Mouse (Mus musculus): Measurements from ENCODE around the gene Dpy30. TPM values are rescaled to one million over a fixed set of nuclear protein-coding genes. Genes with fewer than 3 reads are reported as not detected.

The Dpy30 gene
- polyA plus RNA-seq, 1 experiment from 2014 or later: 269 TPM

- H3K4me2 ChIP-seq: no peak overlapping the region
- H3K36me3 ChIP-seq (replicated peaks): 0 out of 2 replicates have a peak, but pooled peaks cover 9% of the 10 kb centered on the region
- no peak for ATAC-seq (ENCODE audit: low FRiP score)
- no peak overlapping the region for H3K4me3 ChIP-seq (replicated peaks)
- H3K27ac ChIP-seq: no peak overlapping the region
- no peaks in the 10 kb centered on the region for H3K27me3 ChIP-seq
- WGBS: 93% methylated on average over 3 of the region's 3 CpGs
- H3K9ac ChIP-seq: no peak overlapping the region
- H3K4me1 ChIP-seq: peaks cover 2% of the 10 kb centered on the region; the same call in 1 of the 2 replicates
- H3K9me3 ChIP-seq: no peaks in the 10 kb centered on the region
These were observed 52.0 kb downstream of the Dpy30 start for GRCm38 (mm10) chr17:74271541-74272268.

DNA sequence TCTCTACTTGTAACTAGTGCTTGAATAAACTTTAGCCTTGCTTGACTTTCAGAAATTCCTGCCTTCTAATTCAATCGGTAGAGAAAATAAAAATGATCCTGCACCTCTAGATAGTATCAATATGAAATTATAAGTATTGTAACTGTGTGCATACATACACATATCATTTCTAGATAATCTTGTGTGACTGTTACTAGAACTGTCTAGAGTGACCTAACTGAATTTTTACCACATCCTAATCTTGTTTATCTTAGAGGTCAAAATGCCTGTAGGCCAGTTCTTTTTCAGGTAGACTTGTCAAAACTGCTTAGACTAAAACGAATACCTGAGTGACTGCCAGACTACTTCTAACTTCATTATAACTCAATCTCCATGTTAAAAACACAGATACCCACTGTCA lies 53.5 kb downstream of the Dpy30 start:
- Histone ChIP-seq H3K9me3 (no peaks in the 10 kb centered on the region), H3K9ac (no peak overlapping the region), H3K36me3 (replicated peaks) (0 out of 2 replicates have a peak, but pooled peaks cover 5% of the 10 kb centered on the region), H3K27ac (no peak overlapping the region), H3K4me3 (replicated peaks) (no peak overlapping the region), H3K4me2 (no peak overlapping the region), H3K27me3 (no peaks in the 10 kb centered on the region), H3K4me1 (peaks cover 10% of the 10 kb centered on the region)
- 89% methylated on average over 2 of the region's 2 CpGs for WGBS
- ATAC-seq (ENCODE audit: low FRiP score): no peak

DNA sequence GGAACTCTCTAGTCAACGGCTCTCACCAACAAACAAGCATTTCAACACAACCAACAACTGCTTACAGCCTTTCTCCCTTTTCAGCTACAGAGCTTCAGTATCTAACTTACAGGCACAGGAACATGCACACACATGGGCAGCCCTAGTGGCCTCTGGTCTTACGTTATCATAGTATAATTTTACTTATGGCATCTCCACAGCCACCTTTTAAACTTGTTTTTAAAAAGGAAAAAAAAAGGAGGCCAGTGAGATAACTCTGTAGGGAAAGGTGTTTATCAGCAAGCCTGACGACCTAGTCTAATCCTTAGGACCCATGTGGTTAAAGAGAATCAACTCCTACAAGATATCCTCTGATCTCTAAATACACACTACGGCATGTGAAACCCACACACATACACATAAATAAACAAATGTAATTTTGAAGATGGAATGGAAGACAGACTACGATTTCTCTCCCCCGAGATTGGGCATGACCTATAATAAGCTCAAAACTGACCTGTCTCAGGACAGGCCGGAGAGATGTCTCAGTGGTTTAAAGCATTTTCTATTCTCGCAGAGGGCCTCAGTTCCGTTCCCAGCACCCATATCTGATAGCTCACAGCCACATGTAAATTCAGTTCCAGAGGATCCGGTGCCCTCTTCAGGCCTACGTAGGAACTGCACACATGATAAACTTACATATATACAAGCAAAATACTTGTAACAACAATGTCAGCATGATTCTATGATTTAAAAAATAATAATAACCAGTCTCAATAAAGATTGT lies 56.1 kb downstream of the Dpy30 start:
- no peak overlapping the region for H3K4me2 ChIP-seq
- no peak for ATAC-seq (ENCODE audit: low FRiP score)
- 94% methylated on average over 11 of the region's 11 CpGs for WGBS

DNA sequence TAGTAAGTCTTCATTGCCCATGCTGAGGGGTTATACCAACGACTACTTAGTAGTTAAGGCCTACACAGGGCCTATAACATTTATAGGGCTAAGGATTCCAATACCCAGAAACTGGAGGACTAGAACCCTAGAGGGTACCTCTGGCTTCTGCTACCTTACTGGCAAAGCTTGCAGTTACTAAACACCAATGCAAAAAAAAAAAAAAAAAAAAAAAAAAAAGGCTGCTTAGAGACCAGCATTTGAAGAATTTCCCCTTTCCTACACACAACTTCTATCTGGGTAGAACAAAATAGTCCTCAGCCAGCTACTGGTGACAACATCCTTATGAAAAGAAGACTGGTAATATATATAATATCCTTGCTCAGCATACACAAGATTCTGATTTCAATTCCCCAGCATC lies 58.1 kb downstream of the Dpy30 start:
- peaks cover 20% of the 10 kb centered on the region for H3K4me1 ChIP-seq
- no peaks in the 10 kb centered on the region for H3K27me3 ChIP-seq
- no peak overlapping the region for H3K9ac ChIP-seq
- H3K36me3 ChIP-seq (replicated peaks): no peaks in the 10 kb centered on the region
- no peak overlapping the region; the same call in 1 of the 2 replicates for H3K4me2 ChIP-seq
- ATAC-seq (ENCODE audit: low FRiP score): no peak
- H3K9me3 ChIP-seq: no peaks in the 10 kb centered on the region
- 61% methylated on average over 1 of the region's 1 CpGs for WGBS
- H3K4me3 ChIP-seq (replicated peaks): no peak overlapping the region
- peak overlapping the region; percentile 77; the same call in 1 of the 2 replicates for H3K27ac ChIP-seq

More for the DNA sequence above, 56.1 kb downstream of the Dpy30 start:
- peaks cover 20% of the 10 kb centered on the region for H3K4me1 ChIP-seq
- H3K9ac ChIP-seq: no peak overlapping the region
- no peaks in the 10 kb centered on the region for H3K9me3 ChIP-seq
- no peak overlapping the region for H3K4me3 ChIP-seq (replicated peaks)
- H3K36me3 ChIP-seq (replicated peaks): no peaks in the 10 kb centered on the region
- H3K27ac ChIP-seq: no peak overlapping the region
- H3K27me3 ChIP-seq: no peaks in the 10 kb centered on the region

GRCm38 (mm10) chr17:74265156-74265505 lies 58.6 kb downstream of the Dpy30 start:
- ATAC-seq (ENCODE audit: low FRiP score): peak; percentile 69
- Histone ChIP-seq H3K4me1 (peaks cover 20% of the 10 kb centered on the region), H3K9ac (no peak overlapping the region), H3K4me2 (peak overlapping the region; percentile 8; the same call in 1 of the 2 replicates), H3K27me3 (no peaks in the 10 kb centered on the region), H3K4me3 (replicated peaks) (no peak overlapping the region), H3K27ac (peak overlapping the region; percentile 77), H3K36me3 (replicated peaks) (no peaks in the 10 kb centered on the region), H3K9me3 (no peaks in the 10 kb centered on the region)
- 10% methylated on average over 5 of the region's 5 CpGs for WGBS

DNA sequence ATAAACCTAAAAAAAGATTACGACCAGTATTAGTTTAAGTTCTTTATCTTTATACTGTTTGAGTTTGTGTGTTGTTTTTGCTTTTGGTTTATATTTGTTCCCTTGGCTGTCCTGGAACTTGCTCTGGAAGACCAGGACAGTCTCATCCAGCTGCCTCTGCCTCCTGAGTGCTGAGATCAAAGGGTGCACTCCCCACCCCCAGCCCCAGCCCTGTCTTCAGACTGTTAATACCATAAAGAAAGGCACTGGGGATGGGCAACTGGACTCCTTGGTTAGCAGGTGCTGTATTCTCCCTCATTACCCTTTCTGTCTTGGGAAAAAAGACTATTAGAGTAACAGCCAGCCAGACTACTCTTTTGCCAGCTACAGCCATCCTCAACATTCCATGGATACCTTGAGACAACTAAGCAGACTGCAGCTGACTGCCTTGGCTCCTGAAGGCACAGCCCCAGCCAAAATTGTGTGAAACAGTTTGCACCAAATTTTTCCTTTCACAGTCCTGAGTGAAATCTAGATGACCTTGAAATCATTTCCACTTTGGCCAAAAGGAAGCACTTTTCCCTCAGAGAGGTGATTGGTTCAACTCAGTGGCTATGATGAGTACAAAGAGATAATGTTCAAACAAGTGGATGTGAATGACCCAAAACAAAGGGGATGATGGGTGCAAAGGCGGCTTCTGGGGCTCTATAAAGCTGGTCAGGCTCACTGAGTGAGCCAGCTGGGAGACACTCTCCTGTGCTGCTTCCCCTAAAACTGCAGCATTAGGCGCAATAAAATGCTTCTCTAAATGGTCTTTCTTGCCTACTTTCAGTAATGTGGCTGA lies 59.2 kb downstream of the Dpy30 start:
- peak overlapping the region; percentile 8; the same call in 1 of the 2 replicates for H3K4me2 ChIP-seq
- no peak overlapping the region for H3K9ac ChIP-seq
- ATAC-seq (ENCODE audit: low FRiP score): peak; percentile 30; the same call in 1 of the 2 replicates
- no peak overlapping the region for H3K4me3 ChIP-seq (replicated peaks)
- no peaks in the 10 kb centered on the region for H3K36me3 ChIP-seq (replicated peaks)
- H3K4me1 ChIP-seq: peaks cover 20% of the 10 kb centered on the region
- peak overlapping the region; percentile 77 for H3K27ac ChIP-seq
- WGBS: 58% methylated on average over 3 of the region's 3 CpGs
- no peaks in the 10 kb centered on the region for H3K27me3 ChIP-seq
- no peaks in the 10 kb centered on the region for H3K9me3 ChIP-seq

- Histone ChIP-seq H3K4me3 (replicated peaks) (no peak overlapping the region), H3K4me1 (peaks cover 20% of the 10 kb centered on the region), H3K4me2 (no peak overlapping the region), H3K9ac (no peak overlapping the region), H3K36me3 (replicated peaks) (0 out of 2 replicates have a peak, but pooled peaks cover 5% of the 10 kb centered on the region), H3K27me3 (no peaks in the 10 kb centered on the region), H3K27ac (no peak overlapping the region), H3K9me3 (no peaks in the 10 kb centered on the region)
- no peak for ATAC-seq (ENCODE audit: low FRiP score)
- WGBS: 93% methylated on average over 3 of the region's 3 CpGs
These were observed 61.3 kb downstream of the Dpy30 start for GRCm38 (mm10) chr17:74262415-74262814.

Other genes with a start within 250 kb of the Dpy30 start
- gene Memo1, start 28.4 kb downstream of the Dpy30 start, polyA plus RNA-seq (2016; fragmentation: Nextera tagmentation; extraction: Ambion mirVana): 71.1 and 77.4 TPM in 2 replicates
- gene Spast, start 15.0 kb upstream of the Dpy30 start, polyA plus RNA-seq (2016; fragmentation: Nextera tagmentation; extraction: Ambion mirVana): 28.5 and 39.7 TPM in 2 replicates
- gene Slc30a6, start 71.7 kb upstream of the Dpy30 start, polyA plus RNA-seq (2016; fragmentation: Nextera tagmentation; extraction: Ambion mirVana): 23.9 and 28.4 TPM in 2 replicates
- gene Nlrc4, start 135.2 kb upstream of the Dpy30 start, polyA plus RNA-seq (2016; fragmentation: Nextera tagmentation; extraction: Ambion mirVana): 0.14 and 0.18 TPM in 2 replicates
- 52.6 and 54.9 TPM in 2 replicates for gene Yipf4, start 165.5 kb upstream of the Dpy30 start, polyA plus RNA-seq (2016; fragmentation: Nextera tagmentation; extraction: Ambion mirVana)
- 103 and 109 TPM in 2 replicates for gene Birc6, start 204.4 kb upstream of the Dpy30 start, polyA plus RNA-seq (2016; fragmentation: Nextera tagmentation; extraction: Ambion mirVana)